Mouse (Mus musculus) olfactory bulb, adult 2 months (tissue): ENCODE measurements around the gene Prrg2.

Experiments used
- CTCF ChIP-seq: fragments of 200-500 bp; IDR thresholded peaks from 2 replicates; pipeline ENCODE4 v1.5.1; 2012; ENCODE audit warnings: low read depth, mild to moderate bottlenecking, low read length, moderate library complexity; ENCODE audit not compliant: insufficient read depth
- POLR2A ChIP-seq: fragments of 200-500 bp; IDR thresholded peaks from 2 replicates; pipeline ENCODE4 v1.6.1; 2012; ENCODE audit warnings: mild to moderate bottlenecking, low read depth, low read length, moderate library complexity; ENCODE audit not compliant: insufficient read depth

GRCm38 (mm10) chr7:45088597-45088996 lies 26.1 kb upstream of the Prrg2 start:
- no peak for TF ChIP-seq CTCF
- no peak for TF ChIP-seq POLR2A
